Mouse (Mus musculus): Measurements from ENCODE around the gene Hebp2.

Gene Hebp2

GRCm38 (mm10) chr10:18510663-18511062 is 35.2 kb downstream of the Hebp2 start:
- no peak for DNase-seq (ENCODE audit: inconsistent age in 2 of 2, low spot score in 1 of 2)

- DNase-seq (ENCODE audit: inconsistent age in 2 of 2, low spot score in 1 of 2): peak; percentile 31 to 68
These were observed 37.3 kb downstream of the Hebp2 start for GRCm38 (mm10) chr10:18508586-18508985.

- DNase-seq (ENCODE audit: inconsistent age in 2 of 2, low spot score in 1 of 2): no peak
These were observed 37.9 kb downstream of the Hebp2 start for GRCm38 (mm10) chr10:18507869-18508473.

- peak; percentile 30 to 71 for DNase-seq (ENCODE audit: inconsistent age in 2 of 2, low spot score in 1 of 2)
These were observed 39.4 kb downstream of the Hebp2 start for GRCm38 (mm10) chr10:18506501-18506946.

GRCm38 (mm10) chr10:18505690-18506089 is 40.2 kb downstream of the Hebp2 start:
- DNase-seq (ENCODE audit: inconsistent age in 2 of 2, low spot score in 1 of 2): no peak

- DNase-seq (ENCODE audit: inconsistent age in 2 of 2, low spot score in 1 of 2): no peak
These were observed 43.9 kb downstream of the Hebp2 start for GRCm38 (mm10) chr10:18501997-18502396.

GRCm38 (mm10) chr10:18497066-18497465 is 48.8 kb downstream of the Hebp2 start:
- no peak for DNase-seq (ENCODE audit: inconsistent age in 2 of 2, low spot score in 1 of 2)

GRCm38 (mm10) chr10:18494249-18494648 is 51.6 kb downstream of the Hebp2 start:
- DNase-seq (ENCODE audit: inconsistent age in 2 of 2, low spot score in 1 of 2): no peak

GRCm38 (mm10) chr10:18493010-18493894 is 52.6 kb downstream of the Hebp2 start:
- DNase-seq (ENCODE audit: inconsistent age in 2 of 2, low spot score in 1 of 2): no peak

GRCm38 (mm10) chr10:18491952-18492351 is 53.9 kb downstream of the Hebp2 start:
- no peak for DNase-seq (ENCODE audit: inconsistent age in 2 of 2, low spot score in 1 of 2)

GRCm38 (mm10) chr10:18489936-18490335 is 55.9 kb downstream of the Hebp2 start:
- no peak for DNase-seq (ENCODE audit: inconsistent age in 2 of 2, low spot score in 1 of 2)

Measured in adrenal gland, adult (tissue).